Mouse (Mus musculus) ES-Bruce4 (cell line): ENCODE data around the gene Pax5.

Experiments used
- EP300 ChIP-seq: IDR thresholded peaks from 2 replicates; pipeline ENCODE4 v1.6.1; 2011; ENCODE audit warnings: low read depth, low read length; ENCODE audit not compliant: insufficient read depth
- POLR2A ChIP-seq: IDR thresholded peaks from one replicate; pipeline ENCODE4 v1.8.1; 2011; ENCODE audit warnings: low read length; ENCODE audit not compliant: insufficient read depth

- TF ChIP-seq POLR2A (no peak), EP300 (no peak)
These were observed 76.4 kb downstream of the Pax5 start for GRCm38 (mm10) chr4:44633694-44634524.
